12 mouse cellular contexts compared by ENCODE assay signal in genomic region chr15:12592628-12593027, GRCm38 (mm10).
"Had no signal": no experiment of that assay in that cellular context is flagged by ENCODE, and none has a peak within 500 bp of the region (broad histone marks: within the 10 kb centered on the region; RNA-seq: fewer than 3 reads in every experiment).

No protein-coding gene starts in this region.

- H3K27ac ChIP-seq: kidney, embryonic 15.5 days; limb, embryonic 13.5 days; liver, embryonic 14.5 days; midbrain, embryonic 10.5 days; neural tube, embryonic 15.5 days; stomach, postnatal 0 days had no signal

- H3K9me3 ChIP-seq: kidney, embryonic 15.5 days; limb, embryonic 13.5 days; midbrain, embryonic 10.5 days; neural tube, embryonic 15.5 days had no signal

- DNase-seq: kidney, adult 2 months; kidney, postnatal 14 days; lung, adult 18-20 months; right cerebral cortex, postnatal 4 days; thymus, postnatal 4 days had no signal

- H3K4me2 ChIP-seq: kidney, embryonic 15.5 days; limb, embryonic 13.5 days; neural tube, embryonic 15.5 days had no signal

- H3K36me3 ChIP-seq: kidney, embryonic 15.5 days; limb, embryonic 13.5 days; midbrain, embryonic 10.5 days; neural tube, embryonic 15.5 days had no signal

- H3K9ac ChIP-seq: kidney, embryonic 15.5 days; limb, embryonic 13.5 days; liver, embryonic 14.5 days; neural tube, embryonic 15.5 days had no signal

- H3K27me3 ChIP-seq: kidney, embryonic 15.5 days; neural tube, embryonic 15.5 days had no signal

- H3K4me3 ChIP-seq: kidney, embryonic 15.5 days; limb, embryonic 13.5 days; midbrain, embryonic 10.5 days; myocyte; neural tube, embryonic 15.5 days had no signal

- H3K4me1 ChIP-seq: kidney, embryonic 15.5 days; midbrain, embryonic 10.5 days had no signal
